Mouse (Mus musculus): Measurements from ENCODE around the gene Letmd1.

DNA sequence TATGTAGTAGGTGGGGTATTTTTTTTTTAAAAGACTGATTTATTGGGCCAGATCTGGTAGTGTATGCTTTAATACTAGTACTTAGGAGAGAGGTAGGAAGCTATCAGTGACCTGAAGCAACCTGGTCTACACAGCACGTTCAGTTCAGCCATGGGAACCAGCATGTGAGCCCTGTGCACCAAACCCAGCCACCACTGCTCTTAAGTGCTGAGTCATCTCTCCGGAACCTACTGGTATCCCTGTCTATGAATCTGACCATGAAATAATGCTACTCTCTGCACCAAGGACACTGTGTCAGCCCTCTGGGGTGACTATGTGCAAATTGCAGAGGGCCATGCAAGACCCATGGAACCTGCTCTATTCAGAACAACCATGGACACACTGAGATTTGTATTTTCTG, 18.2 kb downstream of the Letmd1 start:
- no peak for TF ChIP-seq GATA1 (IDR thresholded peaks at IDR 0.05; ENCODE audit: borderline replicate concordance, low read length)
- no peak for TF ChIP-seq FLI1 (IDR thresholded peaks at IDR 0.05; ENCODE audit: low read length)

Measured in megakaryocyte, embryonic 14.5 days (primary cell).